Mouse (Mus musculus): ENCODE data around the gene Apoc3. TPM values are rescaled to one million over a fixed set of nuclear protein-coding genes. Genes with fewer than 3 reads are reported as not detected.
A peak's percentile ranks its signal among the peaks of the same experiment; 100 is the strongest.

The Apoc3 gene
- polyA plus RNA-seq, 1 experiment: not detected

DNA sequence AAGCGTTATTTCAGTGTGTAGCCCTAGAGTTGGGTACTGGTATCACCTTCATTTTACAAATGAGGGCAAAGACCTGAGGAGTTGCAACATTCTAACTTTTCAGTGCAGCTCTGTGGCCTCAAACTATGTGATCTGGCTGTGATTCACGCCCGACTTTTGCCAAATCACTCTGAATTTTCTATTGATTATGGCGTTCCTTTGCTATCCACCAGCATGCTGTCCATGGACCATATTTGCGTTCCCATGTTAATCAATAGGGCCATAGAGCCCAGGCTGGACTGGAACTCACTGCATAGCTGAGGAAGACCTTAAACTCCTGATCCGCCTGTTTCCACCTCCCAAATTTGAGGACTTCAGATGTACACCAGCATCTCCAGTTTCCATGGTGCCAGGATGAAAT lies 23.7 kb upstream of the Apoc3 start:
- Histone ChIP-seq H3K4me3 (ENCODE audit: insufficient read depth, low read depth, low read length) (no peak overlapping the region), H3K4me1 (ENCODE audit: control insufficient read depth, insufficient read depth, low read length) (no peaks in the 10 kb centered on the region), H3K27ac (ENCODE audit: insufficient read depth, low read depth, low read length) (no peak overlapping the region)
- 91% methylated on average over 6 of the region's 6 CpGs for WGBS
- TF ChIP-seq CTCF (IDR thresholded peaks at IDR 0.05; ENCODE audit: insufficient read depth, low read depth, low read length) (no peak), POLR2A (IDR thresholded peaks at IDR 0.05; ENCODE audit: insufficient read depth, low read depth, low read length) (no peak)

DNA sequence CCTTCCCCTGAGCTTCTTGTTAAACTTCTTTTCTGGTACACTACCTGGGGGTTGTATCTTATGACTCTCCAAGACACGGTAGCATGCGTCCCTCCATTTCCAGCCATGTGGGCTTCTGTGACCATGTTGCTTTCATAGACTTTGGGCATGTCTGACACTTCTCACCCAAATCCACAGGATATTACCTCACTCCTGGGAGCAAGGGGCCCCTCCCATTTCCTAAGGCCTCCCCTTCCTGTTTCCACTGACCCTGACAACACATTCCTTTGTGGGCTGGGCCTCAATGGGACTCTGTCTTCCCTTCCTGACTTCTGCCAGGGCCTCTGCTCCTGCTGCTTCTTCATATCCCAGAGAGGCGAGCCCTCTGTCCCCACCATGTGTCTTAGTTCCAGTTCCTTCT lies 22.1 kb upstream of the Apoc3 start:
- no peak for TF ChIP-seq POLR2A (IDR thresholded peaks at IDR 0.05; ENCODE audit: insufficient read depth, low read depth, low read length)
- no peak for TF ChIP-seq CTCF (IDR thresholded peaks at IDR 0.05; ENCODE audit: insufficient read depth, low read depth, low read length)
- Histone ChIP-seq H3K27ac (ENCODE audit: insufficient read depth, low read depth, low read length) (no peak overlapping the region), H3K4me1 (ENCODE audit: control insufficient read depth, insufficient read depth, low read length) (no peaks in the 10 kb centered on the region), H3K4me3 (ENCODE audit: insufficient read depth, low read depth, low read length) (no peak overlapping the region)
- WGBS: 96% methylated on average over 3 of the region's 3 CpGs

DNA sequence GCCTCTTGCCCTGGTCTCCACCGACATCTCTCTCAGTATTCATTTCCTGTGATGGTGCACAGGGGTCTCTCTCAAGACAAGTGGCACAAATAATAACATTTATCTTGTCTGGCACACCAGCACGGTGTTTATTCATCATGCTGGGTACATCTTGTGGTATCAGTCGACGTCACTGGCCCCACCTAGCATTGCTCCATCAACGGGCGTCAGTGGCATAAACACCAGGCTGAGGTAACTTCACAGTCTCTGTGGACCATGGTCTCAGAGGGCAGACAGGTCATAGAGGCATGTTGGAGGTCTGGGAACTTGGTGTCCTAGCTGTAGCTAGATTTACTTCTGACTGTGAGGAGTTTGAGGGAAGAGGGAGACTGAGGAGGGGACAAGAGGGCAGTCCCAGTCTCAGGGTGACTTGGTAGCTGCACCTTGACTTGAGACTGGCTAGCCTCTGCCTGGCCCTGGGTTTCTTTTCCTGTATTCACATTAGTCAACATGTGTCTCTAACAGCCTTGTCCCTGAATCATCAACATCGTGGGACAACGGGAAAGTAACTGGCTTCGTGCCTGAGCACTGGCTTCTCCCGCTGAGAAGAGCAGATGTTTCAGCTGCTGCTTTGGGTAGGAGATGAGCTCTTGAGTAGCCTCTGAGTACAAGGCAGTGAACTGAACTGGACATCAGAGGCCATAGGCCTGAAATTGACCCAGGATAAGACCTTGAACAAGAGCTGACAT lies 21.4 kb upstream of the Apoc3 start:
- no peak overlapping the region for H3K27ac ChIP-seq (ENCODE audit: insufficient read depth, low read depth, low read length)
- WGBS: 83% methylated on average over 10 of the region's 10 CpGs
- H3K4me3 ChIP-seq (ENCODE audit: insufficient read depth, low read depth, low read length): no peak overlapping the region
- no peak for TF ChIP-seq CTCF (IDR thresholded peaks at IDR 0.05; ENCODE audit: insufficient read depth, low read depth, low read length)
- no peak for TF ChIP-seq POLR2A (IDR thresholded peaks at IDR 0.05; ENCODE audit: insufficient read depth, low read depth, low read length)
- no peaks in the 10 kb centered on the region for H3K4me1 ChIP-seq (ENCODE audit: control insufficient read depth, insufficient read depth, low read length)

DNA sequence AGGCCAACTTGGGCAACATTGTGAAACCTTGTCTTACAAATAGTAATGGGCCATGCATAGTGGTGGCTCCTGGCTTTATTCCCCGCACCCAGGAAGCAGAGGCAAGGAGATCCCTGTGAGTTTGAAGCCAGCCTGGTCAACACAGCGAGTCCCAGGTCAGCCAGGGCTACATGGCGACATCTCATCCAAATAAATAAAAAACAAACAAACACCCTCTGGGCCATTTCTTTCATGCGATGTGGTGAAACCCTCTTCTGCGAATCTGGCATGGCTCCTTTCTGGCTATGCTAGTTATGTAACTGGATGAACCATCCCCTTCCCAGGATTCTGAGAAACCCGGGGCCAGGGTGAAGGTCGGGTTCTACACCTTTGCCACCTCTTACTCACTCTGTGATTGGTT lies 20.7 kb upstream of the Apoc3 start:
- WGBS: 91% methylated on average over 7 of the region's 7 CpGs
- Histone ChIP-seq H3K4me1 (ENCODE audit: control insufficient read depth, insufficient read depth, low read length) (no peaks in the 10 kb centered on the region), H3K4me3 (ENCODE audit: insufficient read depth, low read depth, low read length) (no peak overlapping the region), H3K27ac (ENCODE audit: insufficient read depth, low read depth, low read length) (no peak overlapping the region)
- TF ChIP-seq CTCF (IDR thresholded peaks at IDR 0.05; ENCODE audit: insufficient read depth, low read depth, low read length): no peak
- no peak for TF ChIP-seq POLR2A (IDR thresholded peaks at IDR 0.05; ENCODE audit: insufficient read depth, low read depth, low read length)

DNA sequence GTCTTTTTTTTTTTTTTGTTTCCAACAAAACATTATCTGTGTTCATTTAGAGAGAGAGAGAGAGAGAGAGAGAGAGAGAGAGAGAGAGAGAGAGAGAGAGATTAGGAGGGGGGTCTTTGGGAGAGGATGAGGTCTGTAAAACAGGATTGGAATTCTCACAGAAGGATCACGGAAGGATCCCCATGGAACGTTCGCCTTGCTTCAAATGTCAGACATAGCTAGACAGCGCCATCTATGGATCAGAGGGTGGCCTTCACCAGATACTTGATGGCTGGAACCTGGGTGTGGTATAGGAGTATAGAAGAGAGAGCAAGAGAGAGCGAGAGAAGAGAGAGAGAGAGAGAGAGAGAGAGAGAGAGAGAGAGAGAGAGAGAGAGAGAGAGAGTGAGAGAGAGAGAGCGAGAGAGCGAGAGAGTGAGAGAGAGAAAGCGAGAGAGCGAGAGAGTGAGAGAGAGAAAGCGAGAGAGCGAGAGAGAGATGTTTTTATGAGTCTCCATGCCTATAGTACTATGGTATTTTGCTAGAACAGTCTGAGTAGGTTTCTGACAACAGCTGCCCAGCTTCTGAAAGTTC lies 11.4 kb upstream of the Apoc3 start:
- TF ChIP-seq CTCF (IDR thresholded peaks at IDR 0.05; ENCODE audit: insufficient read depth, low read depth, low read length) (peak; percentile 16; the same call in 1 of the 2 replicates), POLR2A (IDR thresholded peaks at IDR 0.05; ENCODE audit: insufficient read depth, low read depth, low read length) (no peak)
- H3K27ac ChIP-seq (ENCODE audit: insufficient read depth, low read depth, low read length): no peak overlapping the region
- no peak overlapping the region for H3K4me3 ChIP-seq (ENCODE audit: insufficient read depth, low read depth, low read length)
- H3K4me1 ChIP-seq (ENCODE audit: control insufficient read depth, insufficient read depth, low read length): no peaks in the 10 kb centered on the region
- 29% methylated on average over 11 of the region's 11 CpGs for WGBS

DNA sequence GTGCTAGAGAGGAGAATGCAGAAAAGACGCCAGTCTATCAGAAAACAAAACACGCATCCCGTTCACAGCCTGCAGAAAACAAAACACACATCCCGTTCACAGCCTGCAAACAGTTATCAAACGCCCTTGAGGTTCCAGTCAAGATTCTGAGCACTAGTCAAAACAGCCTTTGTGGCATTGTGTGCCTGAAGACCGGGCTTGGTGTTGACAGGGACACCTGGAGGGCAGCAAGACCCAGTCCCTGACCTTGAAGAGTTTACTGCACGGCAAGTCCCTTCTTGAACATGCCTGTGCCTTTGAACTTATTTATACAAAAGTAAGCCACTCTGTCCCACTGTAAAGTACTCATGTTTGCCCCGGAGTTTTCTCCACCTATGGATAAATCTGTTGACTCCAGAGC lies 8.1 kb upstream of the Apoc3 start:
- Histone ChIP-seq H3K27ac (ENCODE audit: insufficient read depth, low read depth, low read length) (no peak overlapping the region), H3K4me1 (ENCODE audit: control insufficient read depth, insufficient read depth, low read length) (no peaks in the 10 kb centered on the region), H3K4me3 (ENCODE audit: insufficient read depth, low read depth, low read length) (no peak overlapping the region)
- TF ChIP-seq POLR2A (IDR thresholded peaks at IDR 0.05; ENCODE audit: insufficient read depth, low read depth, low read length) (no peak), CTCF (IDR thresholded peaks at IDR 0.05; ENCODE audit: insufficient read depth, low read depth, low read length) (no peak)
- WGBS: 56% methylated on average over 8 of the region's 8 CpGs

DNA sequence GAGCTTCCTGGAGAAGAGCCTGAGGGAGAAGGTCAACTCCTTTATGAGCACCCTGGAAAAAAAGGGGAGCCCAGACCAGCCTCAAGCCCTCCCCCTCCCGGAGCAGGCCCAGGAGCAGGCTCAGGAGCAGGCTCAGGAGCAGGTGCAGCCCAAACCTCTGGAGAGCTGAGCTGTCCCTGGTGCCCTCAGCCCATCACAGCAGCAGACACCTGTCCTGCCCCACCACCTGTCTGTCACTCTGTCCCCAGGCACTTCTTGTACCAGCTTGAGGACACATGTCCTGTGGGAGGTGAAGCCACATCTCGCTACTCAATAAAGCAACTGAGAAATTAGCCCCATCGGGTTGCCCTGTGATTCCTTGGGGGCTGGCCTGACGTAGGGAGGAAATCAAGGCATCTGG lies 7.7 kb upstream of the Apoc3 start:
- Histone ChIP-seq H3K4me1 (ENCODE audit: control insufficient read depth, insufficient read depth, low read length) (no peaks in the 10 kb centered on the region), H3K4me3 (ENCODE audit: insufficient read depth, low read depth, low read length) (no peak overlapping the region), H3K27ac (ENCODE audit: insufficient read depth, low read depth, low read length) (no peak overlapping the region)
- TF ChIP-seq POLR2A (IDR thresholded peaks at IDR 0.05; ENCODE audit: insufficient read depth, low read depth, low read length) (no peak), CTCF (IDR thresholded peaks at IDR 0.05; ENCODE audit: insufficient read depth, low read depth, low read length) (no peak)
- 73% methylated on average over 4 of the region's 4 CpGs for WGBS

DNA sequence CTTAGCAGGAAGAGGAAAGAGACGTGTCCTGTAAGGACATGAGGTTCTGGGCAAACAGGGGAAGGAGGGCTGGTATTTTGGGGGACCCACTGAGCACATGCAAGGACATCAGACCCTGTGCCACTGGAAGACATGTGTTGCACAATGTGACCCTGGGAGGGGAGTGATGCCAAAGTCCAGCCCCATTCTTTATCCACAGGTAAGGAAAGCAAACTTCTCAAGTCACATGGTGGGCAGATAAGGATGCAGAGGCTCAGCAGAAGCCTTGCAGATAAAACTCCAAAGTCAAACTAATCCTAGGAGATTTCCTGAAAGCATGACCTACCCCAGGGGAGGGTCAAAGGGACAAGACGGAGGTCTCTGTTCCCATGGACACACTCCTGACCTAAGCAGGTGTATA lies 6.4 kb upstream of the Apoc3 start:
- TF ChIP-seq POLR2A (IDR thresholded peaks at IDR 0.05; ENCODE audit: insufficient read depth, low read depth, low read length): no peak
- TF ChIP-seq CTCF (IDR thresholded peaks at IDR 0.05; ENCODE audit: insufficient read depth, low read depth, low read length): no peak
- Histone ChIP-seq H3K4me3 (ENCODE audit: insufficient read depth, low read depth, low read length) (no peak overlapping the region), H3K4me1 (ENCODE audit: control insufficient read depth, insufficient read depth, low read length) (no peaks in the 10 kb centered on the region), H3K27ac (ENCODE audit: insufficient read depth, low read depth, low read length) (no peak overlapping the region)
- 91% methylated on average over 2 of the region's 2 CpGs for WGBS

DNA sequence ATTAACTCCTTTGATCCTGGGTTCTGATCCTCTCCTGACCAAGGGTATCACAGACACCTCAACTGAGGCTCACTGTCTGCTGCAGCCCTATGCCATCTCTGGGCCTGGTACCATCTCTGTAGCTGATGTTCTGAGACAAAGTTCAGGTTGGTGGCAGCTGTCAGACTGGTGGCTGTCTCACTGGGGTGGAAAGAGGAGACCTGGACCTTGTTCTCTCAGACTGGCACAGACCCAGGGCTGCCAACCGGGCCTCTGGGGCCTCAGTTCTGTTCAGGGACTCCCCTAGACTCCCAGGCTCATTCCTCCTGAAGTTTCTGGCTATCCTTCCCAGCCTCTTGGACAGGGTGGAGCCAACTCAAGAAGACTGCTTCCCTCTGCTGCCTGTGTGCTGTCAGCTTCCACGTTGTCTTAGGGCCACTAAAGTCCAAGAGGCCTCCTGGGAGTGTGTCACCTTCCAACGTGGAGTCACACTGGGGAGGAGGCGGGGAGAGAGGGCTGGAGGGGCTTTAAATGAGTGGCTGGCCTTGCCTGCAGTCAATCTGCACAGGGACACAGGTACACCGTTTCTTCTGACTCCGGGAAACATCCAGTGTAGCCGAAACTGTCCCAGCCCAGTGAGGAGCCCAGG lies 5.2 kb upstream of the Apoc3 start, which contains the start of gene Apoa4:
Apoa4 (plus strand) TSS at position 171 of the 628 bp plus-strand sequence.
- H3K4me3 ChIP-seq (ENCODE audit: insufficient read depth, low read depth, low read length): no peak within 1 kb of the TSS
- TF ChIP-seq CTCF (IDR thresholded peaks at IDR 0.05; ENCODE audit: insufficient read depth, low read depth, low read length) (no peak), POLR2A (IDR thresholded peaks at IDR 0.05; ENCODE audit: insufficient read depth, low read depth, low read length) (no peak)
- H3K4me1 ChIP-seq (ENCODE audit: control insufficient read depth, insufficient read depth, low read length): no peaks in the 10 kb centered on the region
- H3K27ac ChIP-seq (ENCODE audit: insufficient read depth, low read depth, low read length): no peak within 1 kb of the TSS
- 77% methylated on average over 7 of the region's 7 CpGs for WGBS
